Mouse (Mus musculus) CD8-positive naive resting alpha-beta T cell, adult 2 months (primary cell): ENCODE measurements around the gene Phkb.

Source experiments
- DNase-seq, 2 experiments: peaks; one replicate each; pipeline ENCODE4 v3.0.0; 2022; ENCODE audit warnings: low read depth in 2 of 2, low spot score in 2 of 2

The Phkb gene

GRCm38 (mm10) chr8:85937343-85937742, 96.6 kb downstream of the Phkb start:
- no peak for DNase-seq

- no peak for DNase-seq
Observed at GRCm38 (mm10) chr8:85944820-85945219, 104.1 kb downstream of the Phkb start.

- DNase-seq, result no peak
Observed at GRCm38 (mm10) chr8:85958391-85958790, 117.6 kb downstream of the Phkb start.

GRCm38 (mm10) chr8:85959880-85960279, 119.1 kb downstream of the Phkb start:
- no peak for DNase-seq

- DNase-seq, result no peak
Observed at GRCm38 (mm10) chr8:85977588-85978077, 136.9 kb downstream of the Phkb start.

GRCm38 (mm10) chr8:85992911-85993310, 152.2 kb downstream of the Phkb start:
- no peak for DNase-seq

GRCm38 (mm10) chr8:85993661-85994060, 152.9 kb downstream of the Phkb start:
- DNase-seq, result no peak

GRCm38 (mm10) chr8:85995971-85996370, 155.2 kb downstream of the Phkb start:
- no peak for DNase-seq

GRCm38 (mm10) chr8:86006485-86006884, 165.7 kb downstream of the Phkb start:
- DNase-seq, result no peak

- DNase-seq, result no peak
Observed at GRCm38 (mm10) chr8:86016806-86017205, 176.0 kb downstream of the Phkb start.

- DNase-seq, result no peak
Observed at GRCm38 (mm10) chr8:86028646-86029312, 188.0 kb downstream of the Phkb start.

- no peak for DNase-seq
Observed at GRCm38 (mm10) chr8:86029451-86029850, 188.7 kb downstream of the Phkb start.

- no peak for DNase-seq
Observed at GRCm38 (mm10) chr8:86034662-86035365, 194.1 kb downstream of the Phkb start.

- no peak for DNase-seq
Observed at GRCm38 (mm10) chr8:86035371-86035770, 194.6 kb downstream of the Phkb start.

- DNase-seq, result no peak
Observed at GRCm38 (mm10) chr8:86038462-86038861, 197.7 kb downstream of the Phkb start.

- no peak for DNase-seq
Observed at GRCm38 (mm10) chr8:86042049-86042448, 201.3 kb downstream of the Phkb start.

GRCm38 (mm10) chr8:86050882-86051281, 210.1 kb downstream of the Phkb start:
- DNase-seq, result no peak

- DNase-seq, result peak in 1 of 2 experiments; percentile 15
Observed at GRCm38 (mm10) chr8:86052003-86052402, 211.2 kb downstream of the Phkb start.

GRCm38 (mm10) chr8:86058618-86059017, 217.9 kb downstream of the Phkb start:
- DNase-seq, result no peak

GRCm38 (mm10) chr8:86059130-86059529, 218.4 kb downstream of the Phkb start:
- DNase-seq, result no peak

GRCm38 (mm10) chr8:86063411-86063810, 222.7 kb downstream of the Phkb start:
- DNase-seq, result no peak

- DNase-seq, result no peak
Observed at GRCm38 (mm10) chr8:86079433-86079832, 238.7 kb downstream of the Phkb start.

- DNase-seq, result no peak
Observed at GRCm38 (mm10) chr8:86083346-86083745, 242.6 kb downstream of the Phkb start.
